29 mouse cellular contexts compared by ENCODE assay signal in the genomic region with DNA sequence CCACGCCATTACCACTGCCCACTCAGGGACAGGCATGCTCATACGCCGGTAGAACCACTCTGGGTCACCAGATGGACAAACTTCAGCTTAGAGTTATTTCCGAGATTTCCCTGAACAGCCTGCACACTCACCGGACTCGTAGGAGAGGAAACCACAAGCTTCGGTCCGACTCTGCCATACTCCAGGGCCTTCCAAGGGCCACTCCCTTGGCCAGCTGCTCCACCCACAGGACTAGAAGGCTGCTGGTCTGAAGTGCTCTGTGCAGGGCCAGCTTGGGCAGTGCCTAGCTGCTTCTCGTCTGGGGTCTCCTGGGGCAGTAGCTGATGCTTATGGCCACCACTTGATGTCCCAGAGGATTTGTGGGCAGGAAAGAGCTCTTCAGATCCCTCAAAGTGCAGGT. TPM values are rescaled to one million over a fixed set of nuclear protein-coding genes. Genes with fewer than 3 reads are reported as not detected.
DNase-seq lines count a peak whose midpoint lies in the region; ATAC-seq and TF ChIP-seq lines count a peak whose summit lies in the region.
"Had no signal": no experiment of that assay in that cellular context is flagged by ENCODE, and none has a peak within 500 bp of the region (broad histone marks: within the 10 kb centered on the region; RNA-seq: fewer than 3 reads in every experiment).

No protein-coding gene starts in this region.

- H3K9ac ChIP-seq in lung, embryonic 15.5 days, result no peak overlapping the region
- no peak overlapping the region for H3K9ac ChIP-seq in midbrain, postnatal 0 days (replicated peaks; ENCODE audit: low read length, poor library complexity, severe bottlenecking)
- H3K9ac ChIP-seq in hindbrain, embryonic 11.5 days (ENCODE audit: low read depth, low read length), result no peak overlapping the region
- H3K9ac ChIP-seq: embryonic facial prominence, embryonic 15.5 days; forebrain, embryonic 12.5 days; forebrain, postnatal 0 days; hindbrain, embryonic 12.5 days; intestine, embryonic 15.5 days; liver, embryonic 14.5 days; midbrain, embryonic 15.5 days had no signal

- H3K36me3 ChIP-seq in E14TG2a.4 (ENCODE audit: insufficient read depth, low read length), result peaks cover 98% of the 10 kb centered on the region
- H3K36me3 ChIP-seq in lung, embryonic 15.5 days, result 0 out of 2 replicates have a peak, but pooled peaks cover 4% of the 10 kb centered on the region
- H3K36me3 ChIP-seq in midbrain, postnatal 0 days (ENCODE audit: insufficient read depth, low read length), result peaks cover 10% of the 10 kb centered on the region; the same call in 1 of the 2 replicates
- no peaks in the 10 kb centered on the region for H3K36me3 ChIP-seq in hindbrain, embryonic 11.5 days (ENCODE audit: control insufficient read depth, insufficient read depth, low read length)

- whole genome bisulfite sequencing in lung, embryonic 15.5 days, result 68% methylated on average over 9 of the region's 9 CpGs
- WGBS in midbrain, postnatal 0 days, result 98% methylated on average over 9 of the region's 9 CpGs
- 97% methylated on average over 9 of the region's 9 CpGs for WGBS in hindbrain, embryonic 11.5 days

- peak overlapping the region; percentile 23; the same call in 1 of the 2 replicates for H3K4me2 ChIP-seq in lung, embryonic 15.5 days
- H3K4me2 ChIP-seq in midbrain, postnatal 0 days (ENCODE audit: low read depth, low read length, poor library complexity, severe bottlenecking), result no peak overlapping the region
- no peak overlapping the region for H3K4me2 ChIP-seq in hindbrain, embryonic 11.5 days (replicated peaks; ENCODE audit: low read depth, low read length)
- H3K4me2 ChIP-seq: embryonic facial prominence, embryonic 15.5 days; forebrain, embryonic 12.5 days; hindbrain, embryonic 12.5 days; intestine, embryonic 15.5 days; midbrain, embryonic 15.5 days had no signal

- H3K4me3 ChIP-seq in E14TG2a.4 (replicated peaks; ENCODE audit: low read length), result peak overlapping the region; percentile 33; the same call in 1 of the 2 replicates
- 0 out of 2 replicates have a peak overlapping the region, but pooled peaks have one; percentile 4 for H3K4me3 ChIP-seq in lung, embryonic 15.5 days
- H3K4me3 ChIP-seq in midbrain, postnatal 0 days (ENCODE audit: low read depth, low read length), result no peak overlapping the region
- no peak overlapping the region for H3K4me3 ChIP-seq in hindbrain, embryonic 11.5 days (ENCODE audit: low read depth, low read length)
- H3K4me3 ChIP-seq: embryonic facial prominence, embryonic 10.5 days; embryonic facial prominence, embryonic 15.5 days; forebrain, embryonic 12.5 days; hindbrain, embryonic 12.5 days; intestine, embryonic 15.5 days; layer of hippocampus, adult 2 months; midbrain, embryonic 10.5 days; midbrain, embryonic 15.5 days had no signal

- peak; percentile 77 for DNase-seq in lung, postnatal 25 days (ENCODE audit: low spot score)
- no peak for DNase-seq in embryo, embryonic 9.5 days (ENCODE audit: extremely low spot score)
- no peak for DNase-seq in midbrain, postnatal 0 days (ENCODE audit: low spot score)
- no peak for DNase-seq in hindbrain, embryonic 11.5 days (ENCODE audit: low spot score)
- no peak for DNase-seq in left cerebral cortex, adult 11 months (ENCODE audit: low spot score)
- DNase-seq: adrenal gland, postnatal 14 days; cerebellum, adult 11 months; cerebellum, postnatal 14 days; forebrain, postnatal 0 days; heart, postnatal 14 days; kidney, adult 2 months; kidney, postnatal 36 days; layer of hippocampus, postnatal 36 days; liver; retina, postnatal 1 day; right cerebral cortex, postnatal 14 days; thymus, postnatal 14 days had no signal

- no peak for TF ChIP-seq CTCF in E14TG2a.4 (conservative IDR thresholded peaks at IDR 0.05; ENCODE audit: low read length)
- TF ChIP-seq CTCF in midbrain, postnatal 0 days (IDR thresholded peaks at IDR 0.05), result no peak

- H3K27ac ChIP-seq in lung, embryonic 15.5 days, result peak overlapping the region; percentile 73
- no peak overlapping the region for H3K27ac ChIP-seq in midbrain, postnatal 0 days (ENCODE audit: low read depth, low read length)
- no peak overlapping the region for H3K27ac ChIP-seq in hindbrain, embryonic 11.5 days (ENCODE audit: low read depth, low read length)
- H3K27ac ChIP-seq: embryonic facial prominence, embryonic 10.5 days; embryonic facial prominence, embryonic 15.5 days; forebrain, embryonic 12.5 days; hindbrain, embryonic 12.5 days; hindbrain, postnatal 0 days; intestine, embryonic 15.5 days; layer of hippocampus, adult 2 months; liver, embryonic 14.5 days; midbrain, embryonic 10.5 days; midbrain, embryonic 15.5 days had no signal

- no peaks in the 10 kb centered on the region for H3K27me3 ChIP-seq in E14TG2a.4 (ENCODE audit: insufficient read depth, low read length)
- H3K27me3 ChIP-seq in lung, embryonic 15.5 days, result no peaks in the 10 kb centered on the region
- no peaks in the 10 kb centered on the region for H3K27me3 ChIP-seq in midbrain, postnatal 0 days (ENCODE audit: insufficient read depth, low read length)
- H3K27me3 ChIP-seq in hindbrain, embryonic 11.5 days (ENCODE audit: control insufficient read depth, insufficient read depth, low read length), result no peaks in the 10 kb centered on the region
- H3K27me3 ChIP-seq: embryonic facial prominence, embryonic 15.5 days; forebrain, embryonic 12.5 days; hindbrain, embryonic 12.5 days; intestine, embryonic 15.5 days; midbrain, embryonic 15.5 days had no signal

- H3K4me1 ChIP-seq in E14TG2a.4 (replicated peaks; ENCODE audit: low read depth, low read length), result peaks cover 94% of the 10 kb centered on the region
- peaks cover 20% of the 10 kb centered on the region for H3K4me1 ChIP-seq in lung, embryonic 15.5 days
- H3K4me1 ChIP-seq in midbrain, postnatal 0 days (ENCODE audit: insufficient read depth, low read length), result no peaks in the 10 kb centered on the region
- no peaks in the 10 kb centered on the region for H3K4me1 ChIP-seq in hindbrain, embryonic 11.5 days (replicated peaks; ENCODE audit: control insufficient read depth, insufficient read depth, low read length)
- H3K4me1 ChIP-seq: forebrain, embryonic 12.5 days; midbrain, embryonic 10.5 days; midbrain, embryonic 15.5 days had no signal

- H3K9me3 ChIP-seq in E14TG2a.4 (ENCODE audit: low read length), result no peaks in the 10 kb centered on the region
- H3K9me3 ChIP-seq in lung, embryonic 15.5 days, result no peaks in the 10 kb centered on the region
- no peaks in the 10 kb centered on the region for H3K9me3 ChIP-seq in midbrain, postnatal 0 days (ENCODE audit: low read length)
- no peaks in the 10 kb centered on the region for H3K9me3 ChIP-seq in hindbrain, embryonic 11.5 days (ENCODE audit: control insufficient read depth, low read length)
- H3K9me3 ChIP-seq: embryonic facial prominence, embryonic 10.5 days; embryonic facial prominence, embryonic 15.5 days; forebrain, embryonic 12.5 days; hindbrain, embryonic 12.5 days; intestine, embryonic 15.5 days; midbrain, embryonic 10.5 days; midbrain, embryonic 15.5 days had no signal

- ATAC-seq in lung, embryonic 15.5 days (ENCODE audit: borderline replicate concordance, extremely low read depth, low FRiP score, low TSS enrichment), result no peak
- ATAC-seq in midbrain, postnatal 0 days (ENCODE audit: low FRiP score), result no peak
- no peak for ATAC-seq in hindbrain, embryonic 11.5 days (ENCODE audit: low FRiP score)
- ATAC-seq: forebrain, postnatal 0 days; hindbrain, postnatal 0 days; intestine, embryonic 15.5 days; midbrain, embryonic 15.5 days had no signal

RNA-seq across cellular contexts. Expression of gene Arhgap27, which starts 23.3 kb away (rescaled TPM):
- 17.0 and 17.3 TPM in 2 replicates for polyA plus RNA-seq in lung, embryonic 15.5 days (2015; fragmentation: Nextera tagmentation; extraction: Ambion mirVana)
- 7.6 and 7.9 TPM in 2 replicates for total RNA-seq in midbrain, postnatal 0 days (2014; rRNA removed)
- 4.9 and 6.2 TPM in 2 replicates for polyA plus RNA-seq in midbrain, postnatal 0 days (2015; fragmentation: Nextera tagmentation; extraction: Ambion mirVana)
- 2.8 and 3.6 TPM in 2 replicates for polyA plus RNA-seq in hindbrain, embryonic 11.5 days (2014; fragmentation: Nextera tagmentation; extraction: Ambion mirVana)

RNA-seq across cellular contexts. Expression of gene Plekhm1, which starts 25.7 kb away (rescaled TPM):
- polyA plus RNA-seq in lung, embryonic 15.5 days (2015; fragmentation: Nextera tagmentation; extraction: Ambion mirVana), result 8.3 TPM in 2 replicates
- total RNA-seq in midbrain, postnatal 0 days (2014; rRNA removed), result 7.8 and 9.2 TPM in 2 replicates
- 5.8 and 6.0 TPM in 2 replicates for polyA plus RNA-seq in midbrain, postnatal 0 days (2015; fragmentation: Nextera tagmentation; extraction: Ambion mirVana)
- 7.2 and 7.3 TPM in 2 replicates for polyA plus RNA-seq in hindbrain, embryonic 11.5 days (2014; fragmentation: Nextera tagmentation; extraction: Ambion mirVana)

Comparison
In these comparisons a context has a peak if more than half of its experiments do, and no peak if none do; other contexts are left out.
1. H3K4me3 ChIP-seq: peak in E14TG2a.4 (single experiment) and lung, embryonic 15.5 days (single experiment); none in midbrain, postnatal 0 days (single experiment) and hindbrain, embryonic 11.5 days (single experiment).